Mouse (Mus musculus) adrenal gland, postnatal 10 days (tissue): ENCODE measurements around the gene Pcf11. TPM values are rescaled to one million over a fixed set of nuclear protein-coding genes. Genes with fewer than 3 reads are reported as not detected.

ENCODE experiments used
- DNase-seq: peaks from one replicate; pipeline ENCODE4 v3.0.0; 2021; ENCODE audit warnings: mixed read lengths
- long read RNA-seq, 2 experiments: library from polyadenylated mRNA; stranded (forward); transcript quantifications; one replicate each; pipeline ENCODE4 v2.0.0; 2021
- total RNA-seq, 2 experiments: library from RNA; stranded (reverse); gene quantifications; 2 replicates each; pipeline ENCODE4 v1.2.3; 2021

Pcf11 gene
- 10 to 100 TPM; 45.5 to 60.2 TPM for total RNA-seq
- long read RNA-seq, experiment 1, partial matches to known transcripts: 3 of 4 reads
- long read RNA-seq, experiment 1, other reads (novel, unspliced or antisense): 0 of 4 reads
- long read RNA-seq, experiment 2, full-length matches to known transcripts: 8 of 10 reads
- long read RNA-seq, experiment 2, partial matches to known transcripts: 2 of 10 reads
- long read RNA-seq, experiment 2, other reads (novel, unspliced or antisense): 0 of 10 reads

DNA sequence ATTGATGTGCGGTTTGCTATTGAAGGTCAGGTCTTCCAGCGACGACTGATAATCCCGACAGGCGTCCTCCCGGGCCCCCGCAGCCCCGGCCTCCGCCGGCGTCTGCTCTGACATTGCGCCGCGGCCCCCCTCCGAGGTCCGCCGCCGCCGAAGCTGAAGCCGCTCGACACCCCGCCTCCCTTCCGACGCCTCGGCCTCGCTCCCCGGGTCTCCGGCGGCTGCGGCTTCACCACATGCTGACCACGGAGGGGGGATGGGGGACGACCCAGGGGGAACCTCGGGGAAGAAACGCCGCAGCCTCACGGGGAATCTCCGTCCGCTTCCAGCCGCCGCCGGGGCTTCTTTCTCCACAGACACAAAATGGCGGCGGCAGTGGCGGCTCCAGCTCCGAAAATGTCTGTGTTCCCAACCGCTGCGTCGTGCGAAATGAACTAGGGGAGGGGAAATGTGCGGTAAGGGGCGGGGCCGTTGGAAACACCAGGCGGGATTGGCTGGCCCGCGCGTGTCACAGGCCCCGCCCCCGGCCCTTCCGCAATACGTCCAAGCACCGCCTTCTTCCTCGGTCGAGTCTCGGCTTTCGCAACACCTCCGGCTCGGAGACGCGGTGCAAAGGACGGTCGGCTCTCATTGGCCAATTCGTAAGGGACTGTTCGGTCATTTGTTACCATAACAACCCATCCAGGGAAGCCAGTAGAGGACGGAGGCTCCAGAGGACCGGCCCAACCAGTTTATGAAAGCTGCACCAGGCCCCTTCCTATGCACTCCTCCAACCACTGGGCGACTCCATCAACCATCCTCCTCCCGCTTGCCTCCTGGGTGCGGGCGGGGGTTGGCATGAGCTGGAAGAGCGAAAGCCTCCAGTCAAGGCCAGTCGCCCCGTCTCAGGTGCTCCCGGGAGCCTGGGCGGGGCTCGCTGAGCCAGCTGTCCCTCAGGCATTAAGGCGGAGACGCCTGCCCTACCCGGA lies at the start of gene Pcf11:
Pcf11 (minus strand) TSS at position 428 of the 965 bp plus-strand sequence.
- DNase-seq: peak; percentile 97

DNA sequence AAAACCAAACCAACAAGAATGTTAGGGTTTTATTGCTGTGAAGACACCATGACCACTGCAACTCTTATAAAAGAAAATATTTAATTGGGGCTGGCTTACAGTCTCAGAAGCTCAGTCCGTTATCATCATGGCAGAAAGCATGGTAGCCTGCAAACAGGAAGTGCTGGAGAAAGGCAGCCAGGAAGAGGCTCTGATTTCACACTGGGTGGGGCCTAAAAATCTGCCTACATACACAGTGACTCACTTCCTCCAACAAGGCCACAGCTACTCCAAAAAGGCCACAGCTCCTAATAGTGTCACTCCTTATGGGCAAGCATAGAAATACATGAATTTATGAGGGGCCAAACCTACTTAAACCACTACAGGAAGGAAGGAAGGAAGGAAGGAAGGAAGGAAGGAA lies 45.3 kb upstream of the Pcf11 start:
- DNase-seq: no peak

DNA sequence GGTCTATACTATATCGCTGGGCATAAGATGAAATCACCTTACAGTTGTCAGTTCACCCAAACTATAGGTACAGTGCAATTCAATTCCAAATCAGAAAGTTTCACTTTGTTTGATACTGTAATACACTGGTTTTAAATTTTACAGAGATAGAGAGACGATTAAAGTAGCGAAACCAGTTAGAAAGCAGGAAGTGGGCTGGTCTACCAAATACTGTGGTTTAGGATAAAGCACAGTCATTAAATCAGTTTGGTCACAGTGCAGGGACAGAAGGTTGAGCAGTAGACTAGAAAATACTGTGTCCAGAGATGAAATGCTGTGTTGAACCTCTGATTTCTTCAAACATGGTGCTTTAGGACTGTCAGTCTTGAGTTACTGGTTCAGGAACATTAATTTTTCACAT lies 41.9 kb upstream of the Pcf11 start:
- no peak for DNase-seq

DNA sequence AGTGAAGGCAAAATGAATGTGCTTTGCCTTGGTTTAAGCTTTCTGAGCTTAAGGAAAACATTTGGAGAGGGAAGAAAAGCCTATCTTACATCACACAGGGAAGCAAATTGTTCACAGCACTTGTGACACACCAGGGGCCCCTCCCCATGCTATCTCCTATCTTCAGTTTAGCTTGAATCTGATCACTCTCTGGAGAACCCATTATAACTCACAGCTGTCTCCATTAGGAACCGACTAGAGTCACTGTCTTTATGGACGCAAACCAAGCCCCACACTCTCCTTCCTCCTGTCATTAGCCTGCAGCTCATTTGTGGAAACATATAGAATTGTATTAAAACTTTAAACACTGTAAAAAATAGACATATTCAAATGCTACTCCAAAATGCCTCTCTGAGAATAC lies 39.8 kb upstream of the Pcf11 start:
- no peak for DNase-seq

DNA sequence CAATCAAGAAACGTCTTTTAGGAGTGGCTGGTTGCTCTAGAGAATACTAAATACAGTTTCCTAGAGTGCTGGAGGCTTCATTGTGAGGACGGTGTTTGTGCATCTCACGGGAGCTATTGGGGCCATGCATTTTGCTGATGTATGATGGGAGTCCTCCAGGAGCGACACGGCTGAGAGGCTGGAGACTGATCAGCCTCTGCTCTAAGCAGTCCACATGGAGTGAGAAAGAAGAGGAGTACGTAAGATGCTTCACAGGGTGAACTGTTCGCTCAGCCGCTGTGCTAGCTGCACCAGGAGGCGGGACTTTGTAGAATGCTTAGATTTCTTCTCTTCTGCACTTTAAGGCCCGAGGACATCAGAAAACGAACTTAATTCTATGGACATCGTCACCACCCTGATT lies 37.0 kb upstream of the Pcf11 start:
- no peak for DNase-seq

DNA sequence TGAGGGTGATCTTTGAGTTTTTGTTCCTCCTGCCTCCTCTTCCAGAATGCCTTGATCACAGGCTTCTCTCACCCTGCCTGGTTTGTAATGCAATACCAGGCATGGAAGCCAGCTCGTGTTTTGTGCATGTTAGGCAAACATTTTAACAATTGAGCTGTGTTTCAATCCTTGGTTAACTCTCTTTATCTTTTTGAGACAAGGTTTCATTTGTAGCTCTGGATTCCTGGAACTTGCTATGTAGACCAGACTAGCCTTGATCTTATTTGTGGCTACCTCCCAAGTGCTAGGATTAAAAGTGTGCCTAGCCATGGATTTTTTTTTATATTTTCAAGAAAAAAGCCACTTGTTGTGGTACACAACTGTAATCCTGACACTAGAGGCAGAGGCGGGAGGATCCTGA lies 35.8 kb upstream of the Pcf11 start:
- no peak for DNase-seq

DNA sequence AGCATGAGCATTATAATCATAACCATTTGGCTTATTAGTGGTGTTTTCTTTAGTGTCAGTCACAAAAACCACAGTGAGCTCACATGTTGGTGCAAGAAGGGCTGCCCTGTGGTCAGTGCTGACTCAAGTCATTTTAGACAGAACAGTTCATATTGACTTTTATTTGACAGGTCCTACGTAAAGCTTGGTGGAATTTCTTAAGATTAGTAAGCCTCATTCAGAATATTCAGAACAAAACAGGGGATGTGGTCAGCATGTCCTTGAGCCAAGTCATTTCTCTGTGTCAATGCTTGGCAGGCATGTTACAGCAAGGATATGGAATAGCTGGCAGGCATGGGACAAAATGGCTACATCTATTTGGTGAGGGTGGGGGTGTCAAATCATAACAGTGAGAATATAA lies 33.9 kb upstream of the Pcf11 start:
- DNase-seq: peak; percentile 33

DNA sequence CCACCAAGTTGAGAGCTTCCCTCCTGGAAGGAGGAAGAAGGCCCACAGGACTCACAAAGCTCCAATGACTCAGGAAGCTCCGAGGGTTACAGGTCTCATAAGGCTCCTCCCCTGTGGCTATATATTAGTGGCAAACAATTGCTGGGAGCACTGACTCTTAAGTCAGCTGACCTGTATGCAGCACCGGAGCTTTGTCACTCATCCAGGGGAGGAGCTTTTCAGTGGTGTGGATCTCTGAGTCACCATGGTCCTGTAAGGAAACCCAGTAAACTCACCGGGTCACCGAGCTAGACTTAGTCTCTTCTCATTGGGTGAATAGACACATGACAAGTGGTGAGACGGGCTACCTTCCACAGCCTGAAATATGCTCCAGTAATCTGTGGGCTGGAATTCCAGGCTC lies 29.0 kb upstream of the Pcf11 start:
- DNase-seq: no peak

DNA sequence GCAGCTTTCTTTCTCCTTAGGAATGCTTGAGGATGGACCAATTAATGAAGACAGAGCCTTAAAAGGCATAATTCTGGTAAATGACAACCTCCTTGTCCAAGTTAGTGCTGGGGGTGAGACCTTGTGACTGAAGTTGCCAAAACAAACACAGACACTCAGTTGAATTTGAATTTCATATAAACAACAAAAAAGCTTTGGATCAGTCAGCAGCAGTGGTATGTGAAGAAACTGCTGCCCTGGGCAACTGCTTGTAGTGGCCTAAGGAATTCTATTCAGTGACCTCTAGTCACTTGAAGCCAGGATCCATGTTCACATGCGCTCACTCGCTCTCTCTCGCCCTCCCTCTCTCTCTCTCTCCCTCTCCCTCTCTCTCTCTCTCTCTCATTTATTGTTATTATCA lies 26.7 kb upstream of the Pcf11 start:
- DNase-seq: no peak

DNA sequence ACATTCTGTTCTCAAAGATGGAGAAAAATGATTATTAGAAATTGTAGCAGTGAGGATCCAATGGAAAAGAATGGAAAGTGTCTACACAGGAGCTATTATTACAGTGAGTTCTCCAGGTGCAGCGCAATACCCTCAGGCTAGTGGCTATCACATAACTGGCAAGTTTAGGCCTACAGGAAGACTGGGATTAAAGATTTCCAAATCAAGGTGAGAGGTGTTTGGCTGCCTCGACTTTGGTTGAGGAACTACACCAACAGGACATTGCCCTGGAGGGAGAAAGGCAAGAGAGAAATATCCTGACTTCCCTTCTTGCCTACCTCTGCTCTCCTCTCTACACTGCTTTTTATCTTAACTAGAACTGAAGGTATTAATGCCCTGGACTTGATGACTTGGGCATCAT lies 19.4 kb upstream of the Pcf11 start:
- no peak for DNase-seq

DNA sequence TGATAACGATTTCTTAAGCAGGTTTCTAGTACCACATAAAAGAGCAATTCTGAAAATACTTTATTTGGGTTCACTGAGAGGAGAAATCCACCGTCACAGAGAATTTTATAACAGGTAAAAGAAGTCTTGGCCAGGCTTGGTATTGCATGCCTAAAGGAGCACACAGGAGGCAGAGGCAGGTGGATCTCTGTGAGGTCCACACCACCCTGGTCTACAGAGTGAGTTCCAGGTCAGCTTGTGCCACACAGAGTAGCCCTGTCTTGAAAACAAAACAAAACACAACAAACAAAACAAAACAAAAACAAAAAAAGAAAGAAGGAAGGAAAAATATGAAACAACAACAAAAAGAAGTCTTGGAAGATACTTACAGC lies 18.6 kb upstream of the Pcf11 start:
- DNase-seq: no peak

DNA sequence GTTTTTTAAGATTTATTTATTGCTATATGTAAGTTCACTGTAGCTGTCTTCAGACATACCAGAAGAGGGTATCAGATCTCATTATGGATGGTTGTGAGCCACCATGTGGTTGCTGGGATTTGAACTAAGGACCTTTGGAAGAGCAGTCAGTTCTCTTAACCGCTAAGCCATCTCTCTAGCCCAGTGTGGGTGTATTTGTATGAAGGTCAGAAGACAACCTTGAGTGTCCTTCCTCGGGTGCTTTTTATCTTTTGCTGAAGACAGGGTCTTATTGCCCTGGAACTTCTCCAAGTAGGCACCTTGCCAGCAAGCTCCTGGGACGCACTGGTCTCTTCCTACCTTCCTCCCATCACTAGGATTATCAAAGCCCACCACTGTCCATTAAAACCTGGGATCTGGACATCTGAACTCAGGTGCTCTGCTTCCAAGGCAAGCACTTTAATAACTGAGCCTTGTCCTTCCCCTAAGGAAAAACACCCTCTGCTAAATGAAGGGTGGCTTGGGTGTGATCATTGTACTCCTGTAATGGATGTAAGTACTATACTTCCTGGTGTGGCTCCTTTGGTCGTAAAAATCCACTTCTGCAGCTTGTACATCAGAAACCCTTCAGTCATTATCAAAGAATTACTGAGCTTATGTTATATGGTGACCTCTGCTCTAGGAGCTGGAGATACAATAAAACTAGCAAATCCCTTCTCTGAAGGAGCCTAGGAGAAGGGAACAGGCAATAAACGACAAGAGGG lies 18.0 kb upstream of the Pcf11 start:
- DNase-seq: no peak

DNA sequence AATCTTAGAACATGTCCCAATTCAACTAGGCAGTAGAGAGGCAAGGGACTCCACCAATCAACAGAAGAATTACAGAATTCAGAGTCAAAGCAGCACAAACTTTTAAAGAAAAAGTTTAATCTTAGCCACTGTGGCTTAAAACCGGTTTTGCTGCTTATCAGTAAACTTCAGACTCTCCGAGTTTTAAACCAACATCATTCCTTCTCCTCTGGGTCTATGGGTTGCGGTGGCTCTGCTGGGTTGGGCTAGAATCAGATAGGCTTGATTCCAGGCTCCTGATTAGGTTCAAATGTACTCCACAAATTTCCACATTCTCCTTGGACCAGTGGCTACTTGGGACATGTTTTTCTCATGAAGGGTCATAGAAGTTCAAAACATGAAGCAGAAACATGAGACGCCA lies 7.6 kb upstream of the Pcf11 start:
- no peak for DNase-seq

DNA sequence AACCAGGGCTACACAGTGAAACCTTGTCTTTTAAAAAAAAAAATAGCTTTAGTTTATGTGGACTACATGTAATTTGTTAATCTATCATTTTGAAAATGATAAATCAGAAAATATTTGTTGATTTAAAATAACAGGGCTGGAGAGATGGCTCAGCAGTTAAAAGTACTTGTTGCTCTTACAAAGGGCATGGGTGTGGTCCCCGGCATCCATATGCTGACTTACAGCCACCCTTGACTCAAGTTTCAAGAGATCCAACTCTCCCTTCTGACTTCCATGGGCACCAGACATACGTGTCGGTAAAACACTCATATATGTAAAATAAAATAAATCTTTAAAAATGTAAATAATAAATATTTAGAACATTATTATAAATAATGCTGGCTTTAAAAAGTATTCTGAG lies 5.4 kb upstream of the Pcf11 start:
- no peak for DNase-seq

DNA sequence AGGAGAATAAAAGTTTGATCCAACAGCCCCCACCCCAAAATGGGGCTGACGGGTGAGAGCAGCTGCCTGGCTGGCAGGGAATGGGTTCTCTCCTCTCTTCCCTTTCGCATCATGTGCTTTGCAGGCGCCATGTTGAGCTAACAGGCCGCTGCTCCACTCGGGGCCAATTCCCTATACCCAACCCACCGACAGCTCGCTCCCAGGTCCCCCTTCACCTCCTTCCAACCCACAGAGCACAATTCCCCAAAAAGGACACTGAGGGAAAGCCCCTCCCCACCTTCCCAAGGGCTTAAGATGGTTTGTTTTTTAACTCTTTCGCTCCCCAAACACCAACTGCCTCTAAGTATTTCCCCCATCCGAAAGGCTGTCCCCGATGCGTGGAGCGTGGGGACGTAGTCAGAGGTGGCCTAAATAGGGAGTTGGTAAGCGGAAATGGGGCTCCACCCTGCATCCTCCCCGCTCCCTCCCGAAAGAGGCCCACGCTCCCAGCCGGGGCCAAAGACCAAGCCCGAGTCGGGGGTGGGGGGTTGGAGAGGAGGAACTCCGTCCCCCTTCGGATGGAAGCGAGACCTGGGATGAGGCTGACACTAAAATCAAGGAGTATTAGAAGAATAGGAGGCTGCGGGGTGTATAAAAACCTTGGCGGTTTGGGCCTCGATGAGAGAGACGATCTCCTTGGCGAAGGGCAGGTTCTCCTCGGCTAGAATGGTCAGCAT lies 785 bp downstream of the Pcf11 start:
- peak; percentile 70 for DNase-seq

DNA sequence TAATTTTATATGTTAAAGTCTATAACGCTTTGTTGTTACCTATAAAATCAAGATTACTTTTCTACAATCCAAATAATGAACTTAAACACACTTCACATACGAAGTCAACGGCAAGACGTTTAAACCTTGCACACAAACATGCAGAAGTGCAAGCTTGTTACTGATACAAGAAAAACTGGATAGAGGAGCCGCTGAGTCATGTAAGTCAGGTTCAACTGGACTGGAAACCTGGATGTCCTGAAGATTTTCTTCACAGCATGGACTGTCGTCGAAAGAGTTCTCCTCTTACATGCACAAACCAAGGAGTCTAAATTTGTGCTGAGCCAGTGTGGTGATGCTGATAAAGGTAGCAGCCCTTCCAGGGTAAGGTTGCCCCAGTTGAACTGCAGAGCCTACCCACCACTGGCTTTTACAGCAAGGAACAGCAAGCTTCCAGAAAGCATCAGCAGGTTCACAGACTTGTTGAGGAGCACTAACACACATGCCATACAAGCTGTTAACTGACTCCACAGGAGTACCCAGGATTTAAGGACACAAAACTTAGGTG lies 3.4 kb downstream of the Pcf11 start:
- no peak for DNase-seq

DNA sequence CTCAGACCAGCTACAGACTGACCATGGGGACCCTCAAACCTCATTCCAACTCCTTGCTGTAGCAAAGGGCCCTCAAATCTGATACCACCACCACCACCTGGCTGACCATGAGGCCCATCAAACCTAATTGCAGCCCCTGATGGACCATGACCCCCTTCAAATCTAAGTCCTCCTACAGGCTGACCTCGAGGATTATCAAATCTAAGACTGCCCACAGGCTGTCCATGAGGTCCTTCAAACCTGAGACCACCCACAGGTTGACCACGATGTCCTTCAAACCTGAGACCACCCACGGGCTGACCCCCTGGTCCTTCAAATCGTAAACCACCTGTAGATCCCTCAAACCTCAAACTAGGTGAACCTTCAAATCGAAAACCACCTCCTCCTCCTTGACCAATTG lies 11.7 kb downstream of the Pcf11 start:
- DNase-seq: no peak

DNA sequence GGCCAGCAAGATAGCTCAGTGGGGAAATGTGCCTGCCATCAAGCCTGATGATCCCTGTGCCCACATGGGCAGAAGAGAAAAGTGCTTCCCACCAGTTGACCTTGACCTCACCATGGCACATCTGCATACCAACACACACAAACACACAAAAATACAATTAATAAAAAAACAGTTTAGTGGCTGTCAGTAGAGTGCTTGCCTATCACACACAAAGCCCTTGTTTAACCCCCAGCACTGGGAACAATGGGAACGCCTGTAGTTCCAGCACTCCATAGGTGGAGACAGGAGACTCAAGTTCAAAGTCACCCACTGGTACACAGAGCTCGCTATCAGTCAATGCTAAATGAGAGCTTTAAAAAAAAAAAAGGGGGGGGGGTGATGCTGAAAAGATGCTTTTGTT lies 13.3 kb downstream of the Pcf11 start:
- DNase-seq: no peak

DNA sequence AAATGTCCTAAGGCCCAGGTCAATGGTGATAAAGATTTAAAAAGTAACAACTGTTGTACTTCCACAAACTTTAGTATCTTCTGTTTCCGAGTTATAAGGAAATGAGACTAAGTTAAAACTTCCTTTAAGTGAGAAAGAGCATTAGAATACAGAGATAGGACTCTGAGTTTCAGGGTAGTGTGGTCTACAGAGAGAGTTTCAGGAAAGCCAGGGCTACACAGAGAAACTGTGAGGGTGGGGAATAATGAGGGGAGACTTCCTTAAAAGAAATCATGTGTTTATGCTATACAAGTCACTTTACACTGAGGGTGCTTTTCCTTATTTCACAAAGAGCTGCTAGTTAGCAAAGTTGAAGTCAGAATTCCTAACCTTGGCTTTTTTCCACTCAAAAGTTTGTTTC lies 16.4 kb downstream of the Pcf11 start:
- no peak for DNase-seq

DNA sequence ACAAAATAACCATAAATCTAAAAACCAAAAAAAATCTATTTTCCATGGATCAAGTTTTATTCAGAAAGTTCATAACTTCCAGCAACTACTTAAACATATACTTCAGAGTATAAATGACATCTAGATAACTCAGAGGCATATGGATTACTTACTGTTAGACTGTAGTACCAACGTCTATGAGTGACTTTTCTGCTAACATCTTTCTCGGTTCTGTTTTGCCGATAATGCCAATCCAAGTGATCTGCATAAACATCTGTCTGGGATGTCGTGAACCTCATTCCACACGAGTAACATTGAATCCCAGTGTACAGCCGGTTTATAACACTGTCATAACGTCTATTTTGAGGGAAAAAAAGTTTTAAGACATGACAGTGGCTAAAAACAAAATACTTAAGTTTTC lies 21.9 kb downstream of the Pcf11 start:
- no peak for DNase-seq

DNA sequence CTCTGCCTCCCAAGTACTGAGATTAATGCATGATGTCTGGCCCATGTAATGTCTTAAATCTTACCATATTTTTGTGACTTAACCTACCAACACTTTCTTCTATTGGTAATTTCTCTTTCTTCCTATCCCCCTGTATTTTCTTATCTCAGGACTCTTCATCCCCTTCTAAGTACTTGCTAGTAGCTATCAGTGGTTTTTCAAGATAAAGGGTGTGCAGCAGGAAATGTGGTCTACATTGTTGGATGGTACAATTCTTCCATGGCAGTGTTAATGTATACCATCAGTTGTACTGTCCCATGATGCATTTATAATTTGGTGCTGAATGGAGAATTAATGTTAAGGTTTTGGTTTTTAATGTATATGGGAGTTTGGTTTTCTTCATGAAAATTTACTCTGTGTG lies 27.4 kb downstream of the Pcf11 start:
- no peak for DNase-seq

DNA sequence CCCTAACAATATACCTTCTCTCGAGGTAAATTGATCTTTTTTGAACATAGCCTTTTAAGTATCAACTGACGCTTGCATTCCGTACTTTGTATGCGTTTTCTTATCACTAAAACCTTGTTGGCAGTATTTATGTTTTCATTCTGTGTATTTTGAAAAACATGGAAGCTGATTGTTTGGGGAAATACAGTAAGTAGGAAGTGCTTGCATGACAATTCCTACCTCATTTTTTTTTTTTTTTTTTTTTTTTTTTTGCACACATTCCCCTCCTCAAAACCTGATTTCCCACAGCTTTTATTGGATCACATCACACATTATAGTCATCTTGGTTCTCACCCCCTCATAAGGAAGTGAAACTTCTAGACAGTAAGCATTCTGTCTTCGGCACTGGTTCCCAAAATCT lies 31.7 kb downstream of the Pcf11 start:
- DNase-seq: no peak
